Mouse (Mus musculus) gastrocnemius, postnatal 10 days (tissue): ENCODE data around the gene Adam12. TPM values are rescaled to one million over a fixed set of nuclear protein-coding genes. Genes with fewer than 3 reads are reported as not detected.
A peak's percentile ranks its signal among the peaks of the same experiment; 100 is the strongest.

ENCODE experiments used
- DNase-seq: peaks from one replicate; pipeline ENCODE4 v3.0.0; 2021; ENCODE audit warnings: mixed read lengths
- microRNA-seq, 2 experiments: library from miRNA; unstranded; fragments of <30 nt; microRNA quantifications; one replicate each; pipeline ENCODE4 v1.2.0; 2021
- total RNA-seq, 2 experiments: library from RNA; stranded (reverse); gene quantifications; 2 replicates each; pipeline ENCODE4 v1.2.3; 2021

The Adam12 gene
- total RNA-seq, 2 experiments from 2014 or later = 12.7 to 22.1 TPM

DNA sequence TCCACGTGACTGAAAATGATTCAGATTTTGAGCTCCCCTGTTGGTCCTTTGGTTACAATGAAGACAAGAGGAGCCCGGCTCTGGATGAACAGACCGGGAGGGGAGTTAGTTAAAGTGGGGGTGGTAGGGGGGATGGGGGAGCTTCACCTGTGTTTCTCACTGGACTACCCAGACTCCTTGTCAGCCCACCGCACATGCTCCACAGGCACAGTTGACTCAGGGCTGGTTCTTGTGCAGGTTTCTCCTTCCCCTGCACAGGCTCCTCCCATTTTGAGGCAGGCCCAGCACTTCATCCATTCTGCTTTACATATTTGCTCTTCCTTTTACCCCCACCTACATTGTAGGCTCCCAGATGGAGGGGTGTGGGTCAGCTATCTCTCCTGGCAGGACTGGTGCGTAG lies 369.2 kb downstream of the Adam12 start:
- DNase-seq = no peak

DNA sequence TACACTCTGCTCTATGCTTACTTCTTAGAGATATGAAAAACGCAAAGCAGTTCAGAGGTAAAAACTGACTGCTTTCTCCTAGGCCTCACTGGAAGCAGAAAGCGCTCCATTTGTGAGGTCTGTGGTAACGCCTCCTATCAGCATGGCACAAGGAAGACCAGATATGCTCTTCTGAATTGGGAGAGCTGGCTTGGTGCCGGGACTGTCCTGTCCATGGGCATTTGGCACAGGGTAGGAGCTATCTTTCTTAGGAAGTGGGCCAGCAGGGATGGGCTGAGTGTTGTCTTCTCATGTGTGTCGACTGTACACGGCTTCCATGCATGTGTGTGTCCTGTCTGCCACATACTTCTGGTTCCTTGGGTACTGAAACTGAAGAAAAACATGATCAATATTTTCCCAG lies 369.7 kb downstream of the Adam12 start:
- no peak for DNase-seq

DNA sequence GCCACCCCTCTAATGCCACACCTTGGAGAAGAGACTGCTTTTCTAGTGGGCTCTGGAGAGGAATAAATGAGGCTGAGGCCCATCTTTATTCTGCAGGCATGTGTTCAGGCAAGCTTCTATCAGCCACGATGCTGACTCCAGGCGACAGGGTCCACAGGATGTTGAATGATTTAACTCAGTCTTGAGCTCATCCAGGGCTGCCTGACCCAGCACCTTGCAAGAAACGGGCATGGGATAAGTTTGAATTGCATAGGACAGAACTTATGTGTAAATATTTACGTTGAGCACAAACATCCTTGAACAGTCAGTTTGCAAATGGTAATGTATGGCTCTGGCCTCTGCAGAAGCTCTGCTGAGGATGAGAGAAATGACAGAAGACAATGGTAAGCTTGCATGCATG lies 372.4 kb downstream of the Adam12 start:
- DNase-seq = no peak

DNA sequence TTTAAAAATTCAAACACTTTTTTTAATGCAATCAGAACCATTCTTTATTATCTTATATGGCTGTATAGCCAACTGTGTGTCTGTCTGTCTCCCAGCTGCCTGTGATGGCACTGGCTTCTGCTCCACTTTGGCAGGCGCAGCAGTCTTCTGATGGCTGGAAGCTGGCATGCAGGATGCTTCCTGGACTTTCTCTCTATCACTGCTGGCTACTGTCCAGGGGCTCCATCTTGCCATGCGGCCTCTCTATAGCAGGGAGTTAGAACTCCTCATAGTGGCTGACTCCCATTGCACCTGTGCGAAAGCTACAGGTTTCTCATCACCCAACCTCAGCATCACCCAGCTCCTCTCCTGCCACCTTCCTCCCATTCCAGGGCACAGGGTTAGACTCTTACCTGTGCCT lies 373.4 kb downstream of the Adam12 start:
- no peak for DNase-seq

DNA sequence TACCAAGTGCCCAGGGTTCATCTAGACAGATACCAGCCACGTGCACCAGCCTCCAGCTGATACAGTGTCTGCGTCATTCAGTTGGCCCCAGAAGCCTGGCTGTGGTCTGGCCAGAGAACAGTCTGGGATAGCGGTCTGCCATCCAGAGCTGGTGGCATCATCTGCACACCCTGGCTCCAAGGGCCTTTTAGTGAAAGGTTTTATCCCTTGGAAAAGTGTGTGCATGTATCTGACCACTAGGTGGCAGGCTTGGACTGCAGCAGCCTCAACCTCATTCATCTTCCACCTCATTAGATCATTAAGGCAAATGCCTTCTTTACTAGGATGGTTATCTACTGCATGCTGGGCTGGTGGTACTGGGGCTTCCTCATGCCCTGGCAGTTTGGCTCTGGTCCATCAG lies 375.7 kb downstream of the Adam12 start:
- DNase-seq = peak; percentile 67

DNA sequence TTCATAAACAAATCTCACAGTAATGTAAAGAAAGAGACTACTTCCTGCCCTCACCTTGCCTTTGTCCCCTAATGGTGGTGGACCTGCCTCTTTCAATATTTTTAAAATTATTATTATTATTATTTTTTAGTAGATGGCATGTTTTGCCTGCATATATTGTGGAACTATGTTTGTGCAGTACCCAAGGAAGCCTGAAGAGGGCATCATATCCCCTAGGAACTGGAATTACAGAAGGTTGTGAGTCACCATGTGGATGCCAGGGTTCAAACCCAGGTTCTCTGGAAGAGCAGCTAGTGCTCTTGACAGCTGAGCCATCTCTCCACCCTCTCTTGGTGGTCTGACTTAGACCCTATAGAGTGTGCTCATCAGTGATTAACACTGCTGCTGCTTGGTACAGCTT lies 381.2 kb downstream of the Adam12 start:
- DNase-seq = no peak

DNA sequence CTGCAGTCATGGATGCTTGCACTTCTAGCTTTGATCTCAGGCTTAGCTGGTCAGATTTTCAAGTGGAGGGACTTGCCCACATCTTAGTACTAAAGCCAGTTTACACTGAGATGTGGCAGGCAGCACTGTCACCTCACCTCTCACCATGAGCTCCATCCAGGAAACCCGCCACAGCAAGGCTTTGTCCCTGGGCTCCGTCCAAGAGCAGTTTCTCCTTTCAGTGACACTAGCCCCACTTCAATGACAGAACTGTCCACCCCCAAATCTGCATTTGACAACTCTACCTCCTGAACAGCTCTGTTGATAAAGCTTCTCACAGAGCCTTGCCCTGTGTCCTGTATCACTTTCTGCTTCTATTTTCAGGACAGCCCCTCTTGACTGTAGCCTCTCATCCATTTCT lies 383.8 kb downstream of the Adam12 start:
- no peak for DNase-seq

DNA sequence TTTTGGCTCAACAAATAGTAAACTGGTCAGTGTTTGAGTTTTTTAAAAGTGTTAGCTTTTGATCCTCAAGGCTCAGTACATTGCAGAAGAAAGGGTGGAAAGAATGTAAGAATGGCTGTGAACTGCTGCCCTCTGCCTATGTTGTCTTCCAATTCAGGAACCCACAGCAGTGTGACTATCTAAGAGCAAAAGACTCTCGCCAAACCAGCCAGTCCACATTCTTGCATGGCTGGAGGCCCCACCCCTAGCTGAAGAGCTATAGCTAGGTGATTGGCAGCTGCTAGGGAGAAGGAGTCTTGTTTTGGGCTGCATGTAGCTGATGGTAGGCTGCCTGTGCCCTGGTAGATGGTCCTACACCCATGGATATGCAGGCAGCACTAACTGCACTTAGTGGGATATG lies 384.8 kb downstream of the Adam12 start:
- DNase-seq = no peak

DNA sequence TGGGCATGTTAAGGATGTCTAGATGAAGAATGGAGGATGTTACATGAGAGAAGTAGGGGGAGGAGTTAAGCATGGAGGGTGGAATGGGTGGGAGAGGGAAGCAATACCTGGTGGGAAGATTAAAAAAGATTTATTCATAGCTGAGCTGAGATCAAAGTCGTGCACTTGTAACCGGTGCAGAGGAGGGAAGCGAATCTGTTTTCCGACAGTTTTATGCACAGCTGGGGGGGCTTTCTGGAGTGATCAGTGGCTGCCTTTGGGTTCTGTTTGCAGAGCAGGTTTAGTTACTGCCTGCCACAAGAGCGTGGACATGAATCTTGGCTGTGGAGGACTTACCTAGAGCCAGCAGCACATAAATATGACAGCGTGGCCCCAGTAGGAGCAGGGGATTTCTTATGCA lies 389.9 kb downstream of the Adam12 start:
- no peak for DNase-seq

DNA sequence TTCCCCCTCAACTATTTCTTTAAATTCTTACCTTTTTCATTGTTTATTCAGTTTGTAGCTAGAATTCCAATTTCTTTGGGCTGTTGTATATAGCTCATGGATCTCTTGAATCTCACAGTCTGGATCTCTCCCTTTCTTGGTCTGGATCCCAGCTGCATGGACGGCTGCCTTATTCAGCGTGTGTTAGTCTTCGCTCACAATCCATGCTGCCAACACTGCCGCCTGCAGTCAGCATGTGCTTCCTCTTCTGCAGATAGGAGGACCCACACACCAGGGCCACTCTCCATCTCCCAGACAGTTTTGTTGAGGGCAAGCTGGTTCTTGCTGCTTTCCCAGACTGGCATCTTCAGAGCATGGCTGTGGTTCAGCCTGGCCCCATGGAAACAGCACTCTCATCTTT lies 392.4 kb downstream of the Adam12 start:
- no peak for DNase-seq

Small RNAs within 50 kb of the gene (microRNA-seq; reads per million reads assigned to microRNA genes)
- gene Gm23631 = 0 reads per million in 2 experiments

Other genes starting within 250 kb of the Adam12 start
- gene D7Ertd443e, start 153.5 kb upstream of the Adam12 start, total RNA-seq = not detected